Mouse (Mus musculus): ENCODE measurements around the gene Ap1g1.

- TF ChIP-seq CTCF (IDR thresholded peaks at IDR 0.05; ENCODE audit: low read depth, low read length) (no peak), POLR2A (IDR thresholded peaks at IDR 0.05; ENCODE audit: borderline replicate concordance, low read depth, low read length) (no peak)
Observed at GRCm38 (mm10) chr8:109778993-109779421, 653 bp downstream of the Ap1g1 start.
